Mouse (Mus musculus): Measurements from ENCODE around the gene Hamp2. TPM values are rescaled to one million over a fixed set of nuclear protein-coding genes. Genes with fewer than 3 reads are reported as not detected.

Hamp2 gene
- polyA plus RNA-seq, 1 experiment from 2014 or later: not detected

- no peaks in the 10 kb centered on the region for H3K27me3 ChIP-seq (replicated peaks)
- H3K4me1 ChIP-seq (replicated peaks): peaks cover 29% of the 10 kb centered on the region
- peaks cover 15% of the 10 kb centered on the region for H3K36me3 ChIP-seq
- no peak overlapping the region for H3K4me3 ChIP-seq
- WGBS: 87% methylated on average over 6 of the region's 6 CpGs
- no peaks in the 10 kb centered on the region for H3K9me3 ChIP-seq (replicated peaks)
- H3K4me2 ChIP-seq: no peak overlapping the region
- no peak overlapping the region for H3K27ac ChIP-seq (ENCODE audit: poor library complexity, severe bottlenecking)
- H3K9ac ChIP-seq: no peak overlapping the region
- no peak for ATAC-seq (ENCODE audit: insufficient number of reproducible peaks, low FRiP score)
These were observed 35.4 kb upstream of the Hamp2 start for GRCm38 (mm10) chr7:30959786-30960349.

- WGBS: 96% methylated on average over 9 of the region's 9 CpGs
- no peaks in the 10 kb centered on the region for H3K9me3 ChIP-seq (replicated peaks)
- H3K36me3 ChIP-seq: peaks cover 24% of the 10 kb centered on the region
- no peak for ATAC-seq (ENCODE audit: insufficient number of reproducible peaks, low FRiP score)
- H3K27me3 ChIP-seq (replicated peaks): no peaks in the 10 kb centered on the region
- no peak overlapping the region for H3K4me3 ChIP-seq
- H3K9ac ChIP-seq: no peak overlapping the region
- no peak overlapping the region for H3K4me2 ChIP-seq
- peaks cover 29% of the 10 kb centered on the region for H3K4me1 ChIP-seq (replicated peaks)
- no peak overlapping the region for H3K27ac ChIP-seq (ENCODE audit: poor library complexity, severe bottlenecking)
These were observed 34.5 kb upstream of the Hamp2 start for GRCm38 (mm10) chr7:30958866-30959487.

GRCm38 (mm10) chr7:30958109-30958865 is 33.8 kb upstream of the Hamp2 start:
- Histone ChIP-seq H3K9ac (peak overlapping the region; percentile 100), H3K36me3 (peaks cover 31% of the 10 kb centered on the region), H3K4me3 (peak overlapping the region; percentile 97), H3K27ac (ENCODE audit: poor library complexity, severe bottlenecking) (peak overlapping the region; percentile 98), H3K27me3 (replicated peaks) (no peaks in the 10 kb centered on the region), H3K4me2 (peak overlapping the region; percentile 89), H3K9me3 (replicated peaks) (no peaks in the 10 kb centered on the region), H3K4me1 (replicated peaks) (peaks cover 25% of the 10 kb centered on the region)
- no peak for ATAC-seq (ENCODE audit: insufficient number of reproducible peaks, low FRiP score)
- 77% methylated on average over 28 of the region's 28 CpGs for WGBS

- H3K36me3 ChIP-seq: peaks cover 40% of the 10 kb centered on the region
These were observed 32.9 kb upstream of the Hamp2 start for GRCm38 (mm10) chr7:30957367-30957783.

GRCm38 (mm10) chr7:30956756-30957366 is 32.4 kb upstream of the Hamp2 start, which contains the start of gene Usf2:
Usf2 (minus strand) TSS chr7:30956803.
- peak; percentile 65 for ATAC-seq (ENCODE audit: insufficient number of reproducible peaks, low FRiP score)
- H3K9ac ChIP-seq: peak within 1 kb of the TSS; percentile 100
- peaks cover 45% of the 10 kb centered on the region for H3K36me3 ChIP-seq
- no peaks in the 10 kb centered on the region for H3K9me3 ChIP-seq (replicated peaks)
- H3K4me2 ChIP-seq: peak within 1 kb of the TSS; percentile 89
- H3K4me3 ChIP-seq: peak within 1 kb of the TSS; percentile 97
- peaks cover 19% of the 10 kb centered on the region for H3K4me1 ChIP-seq (replicated peaks)
- H3K27me3 ChIP-seq (replicated peaks): no peaks in the 10 kb centered on the region
- H3K27ac ChIP-seq (ENCODE audit: poor library complexity, severe bottlenecking): peak within 1 kb of the TSS; percentile 98
- WGBS: 4% methylated on average over 49 of the region's 82 CpGs

More at GRCm38 (mm10) chr7:30957367-30957783, 32.9 kb upstream of the Hamp2 start:
- ATAC-seq (ENCODE audit: insufficient number of reproducible peaks, low FRiP score): peak; percentile 78
- Histone ChIP-seq H3K9ac (peak overlapping the region; percentile 100), H3K27ac (ENCODE audit: poor library complexity, severe bottlenecking) (peak overlapping the region; percentile 98), H3K9me3 (replicated peaks) (no peaks in the 10 kb centered on the region), H3K4me2 (peak overlapping the region; percentile 89), H3K4me3 (peak overlapping the region; percentile 97), H3K4me1 (replicated peaks) (peaks cover 24% of the 10 kb centered on the region), H3K27me3 (replicated peaks) (no peaks in the 10 kb centered on the region)
- under 1% methylated on average over 42 of the region's 43 CpGs for WGBS

GRCm38 (mm10) chr7:30956357-30956751 is 31.9 kb upstream of the Hamp2 start:
- Histone ChIP-seq H3K36me3 (peaks cover 49% of the 10 kb centered on the region), H3K4me1 (replicated peaks) (peaks cover 19% of the 10 kb centered on the region), H3K4me2 (peak overlapping the region; percentile 89), H3K4me3 (peak overlapping the region; percentile 97), H3K9me3 (replicated peaks) (no peaks in the 10 kb centered on the region), H3K9ac (peak overlapping the region; percentile 100), H3K27ac (ENCODE audit: poor library complexity, severe bottlenecking) (peak overlapping the region; percentile 98), H3K27me3 (replicated peaks) (no peaks in the 10 kb centered on the region)
- 0% methylated on average over 36 of the region's 49 CpGs for WGBS
- ATAC-seq (ENCODE audit: insufficient number of reproducible peaks, low FRiP score): peak; percentile 58

GRCm38 (mm10) chr7:30955584-30956356 is 31.3 kb upstream of the Hamp2 start:
- Histone ChIP-seq H3K9ac (peak overlapping the region; percentile 100), H3K36me3 (peaks cover 55% of the 10 kb centered on the region), H3K4me1 (replicated peaks) (peaks cover 19% of the 10 kb centered on the region), H3K4me2 (peak overlapping the region; percentile 89), H3K27ac (ENCODE audit: poor library complexity, severe bottlenecking) (peak overlapping the region; percentile 98), H3K27me3 (replicated peaks) (no peaks in the 10 kb centered on the region), H3K4me3 (peak overlapping the region; percentile 97), H3K9me3 (replicated peaks) (no peaks in the 10 kb centered on the region)
- ATAC-seq (ENCODE audit: insufficient number of reproducible peaks, low FRiP score): peak; percentile 83
- under 1% methylated on average over 52 of the region's 64 CpGs for whole genome bisulfite sequencing

GRCm38 (mm10) chr7:30954971-30955520 is 30.6 kb upstream of the Hamp2 start:
- Histone ChIP-seq H3K36me3 (peaks cover 62% of the 10 kb centered on the region), H3K4me2 (peak overlapping the region; percentile 89), H3K4me1 (replicated peaks) (peaks cover 19% of the 10 kb centered on the region), H3K27ac (ENCODE audit: poor library complexity, severe bottlenecking) (no peak overlapping the region), H3K27me3 (replicated peaks) (no peaks in the 10 kb centered on the region), H3K9ac (peak overlapping the region; percentile 100; the same call in 1 of the 2 replicates), H3K4me3 (peak overlapping the region; percentile 97), H3K9me3 (replicated peaks) (no peaks in the 10 kb centered on the region)
- ATAC-seq (ENCODE audit: insufficient number of reproducible peaks, low FRiP score): no peak
- 89% methylated on average over 12 of the region's 12 CpGs for WGBS

GRCm38 (mm10) chr7:30954036-30954435 is 29.6 kb upstream of the Hamp2 start:
- peaks cover 19% of the 10 kb centered on the region for H3K4me1 ChIP-seq (replicated peaks)
- no peak for ATAC-seq (ENCODE audit: insufficient number of reproducible peaks, low FRiP score)
- H3K27me3 ChIP-seq (replicated peaks): no peaks in the 10 kb centered on the region
- no peak overlapping the region for H3K9ac ChIP-seq
- no peaks in the 10 kb centered on the region for H3K9me3 ChIP-seq (replicated peaks)
- no peak overlapping the region for H3K27ac ChIP-seq (ENCODE audit: poor library complexity, severe bottlenecking)
- no peak overlapping the region for H3K4me3 ChIP-seq
- 82% methylated on average over 3 of the region's 3 CpGs for WGBS
- H3K36me3 ChIP-seq: peaks cover 68% of the 10 kb centered on the region
- no peak overlapping the region for H3K4me2 ChIP-seq

GRCm38 (mm10) chr7:30953459-30953858 is 29.0 kb upstream of the Hamp2 start:
- H3K4me2 ChIP-seq: no peak overlapping the region
- no peak overlapping the region for H3K9ac ChIP-seq
- peaks cover 67% of the 10 kb centered on the region for H3K36me3 ChIP-seq
- peaks cover 17% of the 10 kb centered on the region for H3K4me1 ChIP-seq (replicated peaks)
- WGBS: 82% methylated on average over 6 of the region's 6 CpGs
- H3K9me3 ChIP-seq (replicated peaks): no peaks in the 10 kb centered on the region
- H3K27ac ChIP-seq (ENCODE audit: poor library complexity, severe bottlenecking): no peak overlapping the region
- H3K27me3 ChIP-seq (replicated peaks): no peaks in the 10 kb centered on the region
- no peak overlapping the region for H3K4me3 ChIP-seq
- ATAC-seq (ENCODE audit: insufficient number of reproducible peaks, low FRiP score): no peak

All from heart, embryonic 12.5 days (tissue).